Mouse (Mus musculus) intestine, embryonic 16.5 days (tissue): ENCODE data around the gene Sytl2. TPM values are rescaled to one million over a fixed set of nuclear protein-coding genes. Genes with fewer than 3 reads are reported as not detected.

ENCODE experiments used
- ATAC-seq: fragments of 200-750 bp; cut with Nextera tagmentation; 2 replicates; pipeline ENCODE4 v1.8.0; 2017; ENCODE audit warnings: moderate TSS enrichment, moderate library complexity
- H3K27ac ChIP-seq: fragments of 300-500 bp; sonication (generic); 2 replicates; pipeline ENCODE4 v1.5.1; 2014; ENCODE audit warnings: mild to moderate bottlenecking, low read length
- H3K27me3 ChIP-seq: fragments of 300-500 bp; sonication (generic); replicated peaks from 2 replicates; pipeline ENCODE4 v1.6.1; 2014; ENCODE audit warnings: low read length, control low read depth, mixed read lengths; ENCODE audit not compliant: control insufficient read depth, insufficient read depth
- H3K36me3 ChIP-seq: fragments of 300-500 bp; sonication (generic); 2 replicates; pipeline ENCODE4 v1.6.1; 2014; ENCODE audit warnings: low read length, control low read depth; ENCODE audit not compliant: control insufficient read depth, insufficient read depth
- H3K4me1 ChIP-seq: fragments of 300-500 bp; sonication (generic); 2 replicates; pipeline ENCODE4 v1.6.1; 2014; ENCODE audit warnings: low read length, control low read depth, mixed read lengths; ENCODE audit not compliant: control insufficient read depth, insufficient read depth
- H3K4me2 ChIP-seq: fragments of 300-500 bp; sonication (generic); 2 replicates; pipeline ENCODE4 v1.6.1; 2014; ENCODE audit warnings: low read depth, low read length, control low read depth
- H3K4me3 ChIP-seq: fragments of 300-500 bp; sonication (generic); 2 replicates; pipeline ENCODE4 v1.5.1; 2014; ENCODE audit warnings: mild to moderate bottlenecking, low read length
- H3K9ac ChIP-seq: fragments of 300-500 bp; sonication (generic); 2 replicates; pipeline ENCODE4 v1.6.1; 2014; ENCODE audit warnings: low read depth, low read length
- H3K9me3 ChIP-seq: fragments of 300-500 bp; sonication (generic); 2 replicates; pipeline ENCODE4 v1.6.1; 2016; ENCODE audit warnings: low read length, control low read depth; ENCODE audit not compliant: control insufficient read depth
- WGBS: fragments of 180-500 bp; shearing (Covaris S2); extraction: QIAGEN DNeasy Blood & Tissue Kit; methylation state at CpG from one replicate; pipeline ENCODE4 v1.1.7; 2014; 5-methylcytosine and 5-hydroxymethylcytosine counted together
- polyA plus RNA-seq: library from polyadenylated mRNA; unstranded; fragments of >200 nt; fragmentation: Nextera tagmentation; extraction: Ambion mirVana; gene quantifications from 2 replicates; pipeline ENCODE4 v1.2.1, GENCODE M21; 2015

The Sytl2 gene
- polyA plus RNA-seq, 1 experiment from 2014 or later = 8.9 TPM

GRCm38 (mm10) chr7:90306079-90306478, 4.0 kb downstream of the Sytl2 start:
- WGBS = 31% methylated on average over 3 of the region's 3 CpGs
- no peak overlapping the region for H3K4me3 ChIP-seq
- no peak overlapping the region for H3K4me2 ChIP-seq
- 0 out of 2 replicates have a peak, but pooled peaks cover 4% of the 10 kb centered on the region for H3K27me3 ChIP-seq
- H3K36me3 ChIP-seq = no peaks in the 10 kb centered on the region
- no peak overlapping the region for H3K9ac ChIP-seq
- no peak for ATAC-seq
- H3K9me3 ChIP-seq = no peaks in the 10 kb centered on the region
- H3K4me1 ChIP-seq = 0 out of 2 replicates have a peak, but pooled peaks cover 6% of the 10 kb centered on the region
- no peak overlapping the region for H3K27ac ChIP-seq

GRCm38 (mm10) chr7:90306968-90307367, 4.9 kb downstream of the Sytl2 start:
- no peak overlapping the region for H3K4me2 ChIP-seq
- H3K9ac ChIP-seq = no peak overlapping the region
- H3K27ac ChIP-seq = no peak overlapping the region
- 89% methylated on average over 1 of the region's 1 CpGs for WGBS
- H3K4me1 ChIP-seq = 0 out of 2 replicates have a peak, but pooled peaks cover 6% of the 10 kb centered on the region
- no peaks in the 10 kb centered on the region for H3K9me3 ChIP-seq
- no peak overlapping the region for H3K4me3 ChIP-seq
- H3K27me3 ChIP-seq = 0 out of 2 replicates have a peak, but pooled peaks cover 4% of the 10 kb centered on the region
- H3K36me3 ChIP-seq = no peaks in the 10 kb centered on the region
- ATAC-seq = no peak

DNA sequence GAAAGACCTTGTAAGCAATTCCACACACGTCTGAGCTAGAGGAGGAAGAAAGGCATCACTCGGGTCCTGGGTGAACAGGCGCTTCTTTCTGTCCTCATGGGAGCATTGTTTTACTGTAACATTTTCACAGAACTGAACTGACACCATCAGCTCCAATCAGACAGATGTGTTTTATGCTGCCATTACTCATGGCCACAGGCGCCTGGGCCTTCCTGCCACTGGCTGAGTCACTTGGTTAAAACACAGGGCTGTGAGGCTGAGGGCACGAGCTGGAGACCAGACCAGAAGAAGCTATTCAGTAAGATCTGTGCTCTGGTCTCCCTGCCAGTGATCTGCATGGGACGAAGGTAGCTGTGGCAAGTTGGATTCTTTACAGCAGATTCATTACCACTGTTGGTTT, 6.0 kb downstream of the Sytl2 start:
- H3K4me1 ChIP-seq = 0 out of 2 replicates have a peak, but pooled peaks cover under 1% of the 10 kb centered on the region
- no peaks in the 10 kb centered on the region for H3K36me3 ChIP-seq
- H3K9me3 ChIP-seq = no peaks in the 10 kb centered on the region
- WGBS = 68% methylated on average over 6 of the region's 6 CpGs
- H3K27ac ChIP-seq = no peak overlapping the region
- no peak for ATAC-seq
- H3K9ac ChIP-seq = no peak overlapping the region
- H3K4me2 ChIP-seq = no peak overlapping the region
- no peaks in the 10 kb centered on the region for H3K27me3 ChIP-seq
- H3K4me3 ChIP-seq = no peak overlapping the region

- Histone ChIP-seq H3K36me3 (no peaks in the 10 kb centered on the region), H3K9ac (no peak overlapping the region), H3K27me3 (no peaks in the 10 kb centered on the region), H3K4me1 (no peaks in the 10 kb centered on the region), H3K4me3 (no peak overlapping the region), H3K27ac (no peak overlapping the region), H3K9me3 (no peaks in the 10 kb centered on the region), H3K4me2 (no peak overlapping the region)
- WGBS = 50% methylated on average over 7 of the region's 7 CpGs
- ATAC-seq = peak; percentile 44
Observed at GRCm38 (mm10) chr7:90312151-90312883, 10.3 kb downstream of the Sytl2 start.

- H3K27ac ChIP-seq = no peak overlapping the region
- no peak overlapping the region for H3K9ac ChIP-seq
- H3K4me2 ChIP-seq = no peak overlapping the region
- 63% methylated on average over 3 of the region's 3 CpGs for WGBS
- ATAC-seq = no peak
- no peaks in the 10 kb centered on the region for H3K9me3 ChIP-seq
- no peaks in the 10 kb centered on the region for H3K4me1 ChIP-seq
- no peaks in the 10 kb centered on the region for H3K27me3 ChIP-seq
- H3K36me3 ChIP-seq = no peaks in the 10 kb centered on the region
- H3K4me3 ChIP-seq = no peak overlapping the region
Observed at GRCm38 (mm10) chr7:90313421-90313820, 11.4 kb downstream of the Sytl2 start.

GRCm38 (mm10) chr7:90316823-90317222, 14.8 kb downstream of the Sytl2 start:
- H3K27ac ChIP-seq = no peak overlapping the region
- no peaks in the 10 kb centered on the region for H3K9me3 ChIP-seq
- no peak for ATAC-seq
- H3K27me3 ChIP-seq = no peaks in the 10 kb centered on the region
- no peak overlapping the region for H3K4me2 ChIP-seq
- no peak overlapping the region for H3K4me3 ChIP-seq
- no peak overlapping the region for H3K9ac ChIP-seq
- H3K36me3 ChIP-seq = no peaks in the 10 kb centered on the region
- WGBS = 80% methylated on average over 2 of the region's 2 CpGs
- no peaks in the 10 kb centered on the region for H3K4me1 ChIP-seq

DNA sequence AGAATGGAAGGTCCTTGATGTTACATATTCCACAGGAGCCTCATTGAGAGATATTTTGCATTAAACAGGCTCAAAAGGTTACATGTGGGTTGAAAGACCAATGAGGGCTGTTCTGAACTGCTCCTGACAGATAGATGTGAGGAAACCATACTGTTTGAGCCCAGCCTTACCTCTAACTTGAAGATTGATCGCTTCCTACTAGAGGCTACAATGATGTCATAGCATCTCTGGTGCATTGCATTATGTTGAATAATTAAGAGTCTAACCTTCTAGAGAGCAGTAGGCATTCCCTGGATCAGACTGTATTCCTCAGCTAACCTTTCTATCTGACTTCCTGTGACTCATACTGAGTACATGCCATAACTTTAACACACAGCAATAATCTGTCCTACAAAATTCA, 17.4 kb downstream of the Sytl2 start:
- no peaks in the 10 kb centered on the region for H3K9me3 ChIP-seq
- 83% methylated on average over 1 of the region's 1 CpGs for WGBS
- no peaks in the 10 kb centered on the region for H3K4me1 ChIP-seq
- H3K4me3 ChIP-seq = no peak overlapping the region
- no peak for ATAC-seq
- H3K27me3 ChIP-seq = no peaks in the 10 kb centered on the region
- H3K36me3 ChIP-seq = no peaks in the 10 kb centered on the region
- H3K4me2 ChIP-seq = no peak overlapping the region
- no peak overlapping the region for H3K9ac ChIP-seq
- H3K27ac ChIP-seq = no peak overlapping the region

GRCm38 (mm10) chr7:90320124-90320523, 18.1 kb downstream of the Sytl2 start:
- Histone ChIP-seq H3K4me3 (no peak overlapping the region), H3K27ac (no peak overlapping the region), H3K4me1 (no peaks in the 10 kb centered on the region), H3K9ac (no peak overlapping the region), H3K4me2 (no peak overlapping the region), H3K9me3 (no peaks in the 10 kb centered on the region), H3K27me3 (no peaks in the 10 kb centered on the region), H3K36me3 (no peaks in the 10 kb centered on the region)
- WGBS = 57% methylated on average over 5 of the region's 5 CpGs
- no peak for ATAC-seq

DNA sequence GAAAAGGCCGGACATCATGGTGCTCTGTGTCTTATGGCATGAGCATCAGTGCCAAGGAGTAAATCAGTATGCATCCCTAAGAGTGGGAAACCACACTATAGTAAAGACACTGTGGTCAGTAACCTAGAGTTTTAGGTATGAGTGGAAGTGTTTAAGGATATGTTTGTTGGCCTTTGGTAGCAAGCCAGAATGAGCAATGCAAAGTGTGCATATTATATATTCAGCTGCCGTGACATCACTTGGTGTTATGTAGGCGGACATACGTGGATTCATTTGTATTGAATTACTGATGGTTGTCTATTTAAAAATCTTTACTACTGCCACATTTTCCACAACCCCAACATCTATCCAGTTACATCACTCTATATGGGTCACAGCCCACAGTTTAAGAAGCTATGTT, 23.1 kb downstream of the Sytl2 start:
- ATAC-seq = no peak
- no peak overlapping the region for H3K27ac ChIP-seq
- H3K4me2 ChIP-seq = no peak overlapping the region
- no peak overlapping the region for H3K9ac ChIP-seq
- no peak overlapping the region for H3K4me3 ChIP-seq
- H3K36me3 ChIP-seq = no peaks in the 10 kb centered on the region
- H3K4me1 ChIP-seq = no peaks in the 10 kb centered on the region
- WGBS = 92% methylated on average over 4 of the region's 4 CpGs
- no peaks in the 10 kb centered on the region for H3K9me3 ChIP-seq
- H3K27me3 ChIP-seq = no peaks in the 10 kb centered on the region

- Histone ChIP-seq H3K9ac (no peak overlapping the region), H3K36me3 (no peaks in the 10 kb centered on the region), H3K27ac (no peak overlapping the region), H3K4me1 (no peaks in the 10 kb centered on the region), H3K27me3 (no peaks in the 10 kb centered on the region), H3K4me3 (no peak overlapping the region), H3K9me3 (no peaks in the 10 kb centered on the region), H3K4me2 (no peak overlapping the region)
- WGBS = 74% methylated on average over 1 of the region's 1 CpGs
- no peak for ATAC-seq
Observed at GRCm38 (mm10) chr7:90330200-90330599, 28.1 kb downstream of the Sytl2 start.
